Mouse (Mus musculus) embryo, embryonic 11.5 days (tissue): ENCODE results near the gene Fsd1.
A peak's percentile ranks its signal among the peaks of the same experiment; 100 is the strongest.

ENCODE experiments used
- DNase-seq: peaks from one replicate; pipeline ENCODE4 v3.0.0-alpha.2; 2012; ENCODE audit warnings: low read depth, low spot score

Gene Fsd1

GRCm38 (mm10) chr17:55961631-55962030 is 24.7 kb upstream of the Fsd1 start:
- DNase-seq = no peak

- DNase-seq = no peak
These were observed 23.1 kb upstream of the Fsd1 start for GRCm38 (mm10) chr17:55963171-55963570.

DNA sequence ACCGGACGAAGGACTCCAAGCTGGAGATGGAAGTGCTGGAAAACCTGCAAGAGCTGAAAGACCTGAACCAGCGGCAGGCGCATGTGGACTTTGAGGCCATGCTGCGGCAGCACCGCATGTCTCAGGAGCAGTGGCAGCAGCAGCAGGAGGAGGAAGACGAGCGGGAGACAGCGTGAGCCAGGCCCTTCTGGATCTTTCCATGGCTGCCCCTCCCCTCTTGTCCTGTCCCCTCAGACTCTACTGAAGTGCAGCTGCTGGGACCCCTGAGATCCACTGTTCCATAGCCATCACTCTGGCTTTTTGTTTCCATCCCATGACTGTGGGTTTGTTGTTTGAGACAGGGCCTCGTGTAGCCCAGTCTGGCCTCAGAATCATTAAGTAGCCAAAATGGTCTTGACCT is 21.8 kb upstream of the Fsd1 start:
- no peak for DNase-seq

GRCm38 (mm10) chr17:55964996-55965395 is 21.3 kb upstream of the Fsd1 start:
- no peak for DNase-seq

DNA sequence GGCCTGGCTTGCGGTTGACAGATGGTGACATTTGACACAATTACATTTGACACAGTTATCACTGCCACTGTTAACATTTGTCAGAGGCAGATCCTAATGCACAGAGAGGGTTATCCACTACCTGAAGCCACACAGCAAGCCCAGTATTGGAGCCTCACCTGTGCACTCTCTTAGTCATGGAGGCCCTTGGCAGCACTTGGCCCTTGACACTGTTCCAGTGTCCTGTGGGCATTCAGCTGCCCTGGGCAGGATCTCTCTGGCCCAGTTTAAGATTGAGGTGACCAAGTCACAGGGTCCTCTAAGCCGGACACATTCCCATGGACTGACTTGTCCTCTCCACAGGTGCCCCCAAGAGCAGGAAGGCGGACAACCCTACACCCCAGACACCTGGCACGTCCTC is 19.1 kb upstream of the Fsd1 start:
- no peak for DNase-seq

- no peak for DNase-seq
These were observed 18.1 kb upstream of the Fsd1 start for GRCm38 (mm10) chr17:55968210-55968609.

DNA sequence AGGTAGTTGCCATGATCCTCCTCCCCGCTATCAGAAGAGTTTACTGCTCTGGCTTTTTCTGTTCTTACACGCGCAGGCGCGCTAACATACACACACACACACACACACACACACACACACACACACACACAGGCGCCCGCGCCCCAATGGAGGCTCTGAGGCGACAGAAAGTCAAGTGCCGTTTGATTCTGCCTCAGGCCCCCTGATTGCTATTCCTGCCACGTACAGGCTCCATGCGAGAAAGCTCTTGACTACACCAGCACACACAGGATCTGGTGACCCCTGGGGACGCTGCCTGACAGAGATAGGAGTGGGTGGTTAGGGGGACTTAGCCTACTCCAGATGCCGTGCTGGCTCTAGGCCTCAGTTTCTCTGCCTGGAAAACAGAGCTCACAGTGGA is 16.7 kb upstream of the Fsd1 start:
- DNase-seq = no peak

DNA sequence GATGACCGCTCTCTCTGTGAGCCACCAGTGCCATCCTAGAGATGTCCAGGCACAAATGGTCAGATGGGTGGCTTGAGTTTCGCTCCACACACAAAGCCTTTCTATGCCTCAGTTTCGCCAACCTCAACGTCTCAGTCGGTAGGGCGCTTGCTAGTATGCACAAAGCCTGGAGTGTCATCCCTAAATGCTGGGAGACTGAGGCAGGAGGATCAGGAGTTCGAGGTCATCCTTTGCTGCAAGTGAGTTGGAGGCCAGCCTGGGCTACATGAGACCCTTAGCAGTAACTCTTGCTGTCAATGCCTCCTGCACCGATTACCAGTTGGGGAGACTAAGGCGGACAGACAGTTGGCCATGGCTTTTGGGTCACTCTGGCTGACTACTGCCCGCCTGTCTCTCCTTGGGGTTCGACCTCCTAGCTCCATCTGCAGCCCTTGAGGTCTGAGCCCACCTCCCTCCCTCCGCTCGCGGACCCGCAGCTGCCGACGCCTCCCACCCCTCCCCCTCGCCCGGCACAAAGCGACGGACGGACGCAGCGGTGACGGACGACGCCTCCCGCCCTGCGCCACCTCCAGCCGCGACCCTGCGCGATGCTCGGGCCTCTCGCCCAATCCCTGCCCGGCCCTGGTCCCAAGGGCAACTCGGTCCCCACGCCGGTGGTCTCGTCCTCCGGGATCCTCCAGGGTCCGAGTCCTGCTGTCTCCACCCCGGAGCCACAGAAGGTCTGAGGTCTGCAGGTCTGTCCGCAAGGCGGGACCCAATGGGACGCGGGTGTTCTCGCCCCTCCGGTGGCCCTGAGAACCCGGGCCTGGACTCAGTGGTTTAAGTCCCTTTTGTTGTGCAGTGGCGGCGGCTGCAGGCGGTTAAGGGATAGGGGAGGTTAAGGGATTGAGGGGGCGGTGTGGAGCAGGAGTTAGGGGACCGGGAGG is 16.1 kb upstream of the Fsd1 start, which contains the start of gene Shd:
Shd (plus strand) TSS at position 502 of the 926 bp plus-strand sequence.
- DNase-seq = no peak

DNA sequence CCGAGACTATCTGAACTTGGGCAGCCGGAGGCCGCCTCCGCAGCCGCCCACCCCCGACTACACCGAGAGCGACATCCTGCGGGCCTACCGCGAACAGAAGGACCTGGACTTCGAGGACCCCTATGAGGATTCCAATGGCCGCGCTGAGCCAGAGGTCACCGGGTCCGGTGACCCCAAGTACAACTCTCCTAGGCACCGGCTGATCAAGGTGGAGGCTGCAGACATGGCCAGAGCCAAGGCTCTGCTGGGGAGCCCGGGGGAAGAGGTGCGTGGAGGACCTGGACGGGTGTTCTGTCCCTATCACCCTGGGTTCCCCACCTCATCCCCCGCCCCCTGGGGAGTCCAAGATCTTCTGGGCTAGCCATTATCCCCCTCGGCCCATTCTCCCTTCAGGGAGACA is 14.9 kb upstream of the Fsd1 start:
- no peak for DNase-seq

DNA sequence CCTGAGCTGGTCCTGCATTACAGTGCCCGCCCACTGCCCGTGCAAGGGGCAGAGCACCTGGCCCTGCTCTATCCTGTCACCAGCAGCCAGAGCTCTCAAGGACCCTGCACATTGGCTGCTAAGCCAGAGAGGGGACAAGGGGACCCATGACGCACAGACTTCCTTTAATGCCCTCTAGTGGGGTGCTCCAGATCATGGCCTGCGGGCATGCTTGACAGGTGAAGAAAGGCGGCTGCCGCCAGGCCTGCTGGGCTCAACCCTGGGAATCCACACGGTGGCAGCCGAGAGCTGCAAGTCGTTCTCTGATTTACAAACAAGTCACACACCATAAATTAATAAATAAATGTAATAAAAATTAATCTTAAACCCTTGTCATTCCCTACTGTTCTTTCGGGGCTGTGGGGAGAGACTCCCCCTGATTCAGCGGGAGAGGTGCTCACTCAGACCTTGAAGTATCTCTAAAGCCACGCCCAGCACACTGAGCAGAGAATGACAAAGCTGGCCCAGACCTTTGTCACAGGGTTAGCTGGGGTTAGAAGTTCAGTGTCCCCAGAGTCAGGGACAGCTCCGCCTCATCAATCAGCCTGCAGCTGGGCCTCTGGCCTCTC is 9.9 kb upstream of the Fsd1 start:
- peak; percentile 56 for DNase-seq

DNA sequence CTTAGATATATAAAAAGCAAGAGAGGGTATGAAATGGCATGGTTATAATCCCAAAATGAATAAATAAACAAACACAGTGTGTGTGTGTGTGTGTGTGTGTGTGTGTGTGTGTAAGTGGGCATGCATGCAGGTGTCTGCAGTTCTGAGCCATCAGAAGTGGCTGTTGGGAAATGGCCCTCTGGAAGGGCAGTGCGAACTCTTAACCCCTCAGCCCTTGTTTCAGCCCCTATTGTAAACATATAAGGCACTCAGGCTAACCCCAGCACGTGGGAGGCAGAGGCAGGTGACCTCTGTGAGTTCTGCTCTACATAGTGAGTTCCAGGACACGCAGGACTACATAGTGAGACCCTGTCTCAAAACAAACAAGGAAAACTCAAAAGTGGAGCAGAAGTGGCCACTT is 9.0 kb upstream of the Fsd1 start:
- DNase-seq = no peak

- DNase-seq = no peak
These were observed 4.1 kb downstream of the Fsd1 start for GRCm38 (mm10) chr17:55990278-55990898.

GRCm38 (mm10) chr17:55996007-55996406 is 9.7 kb downstream of the Fsd1 start:
- DNase-seq = no peak

DNA sequence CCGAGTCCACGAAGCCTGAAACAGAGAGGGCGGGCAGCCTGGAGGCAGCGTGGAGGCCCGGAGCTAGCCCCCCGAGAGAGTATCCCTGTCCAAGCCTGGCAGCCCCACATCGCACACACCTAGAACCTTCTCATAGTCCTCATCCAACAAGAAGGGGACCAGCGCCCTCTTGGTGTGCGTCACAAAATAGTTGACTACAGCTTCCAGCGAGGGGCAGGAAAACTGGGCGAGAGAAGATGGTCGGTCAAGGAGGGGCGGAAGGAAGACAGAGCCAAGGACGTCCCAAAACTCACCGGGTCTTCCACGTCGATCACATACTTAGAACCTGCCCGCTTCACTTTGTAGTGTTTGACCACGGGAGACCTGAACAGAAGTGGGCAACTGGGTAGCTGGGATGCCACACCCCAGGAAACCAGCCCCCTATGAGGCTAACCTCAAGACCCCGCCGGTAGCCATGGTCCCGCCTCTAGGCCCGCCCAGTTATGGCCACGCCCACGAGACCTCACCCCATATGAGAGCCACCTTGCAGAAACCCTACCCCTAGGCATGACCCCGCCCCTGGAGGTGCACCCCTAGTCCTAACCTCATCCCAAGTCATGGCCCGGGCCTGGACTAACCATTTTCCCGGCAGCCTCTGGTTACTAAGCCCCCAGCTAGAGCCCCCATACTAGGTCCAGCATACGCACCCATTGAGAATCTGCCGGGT is 13.6 kb downstream of the Fsd1 start:
- DNase-seq = no peak

GRCm38 (mm10) chr17:56003000-56003399 is 16.7 kb downstream of the Fsd1 start:
- no peak for DNase-seq

- DNase-seq = peak; percentile 92
These were observed 19.2 kb downstream of the Fsd1 start, which contains the start of the genes Stap2 and Mpnd for GRCm38 (mm10) chr17:56005415-56006061. Stap2 (minus strand) TSS chr17:56005584. Mpnd (plus strand) TSS chr17:56005711.

- no peak for DNase-seq
These were observed 20.6 kb downstream of the Fsd1 start for GRCm38 (mm10) chr17:56006956-56007355.

DNA sequence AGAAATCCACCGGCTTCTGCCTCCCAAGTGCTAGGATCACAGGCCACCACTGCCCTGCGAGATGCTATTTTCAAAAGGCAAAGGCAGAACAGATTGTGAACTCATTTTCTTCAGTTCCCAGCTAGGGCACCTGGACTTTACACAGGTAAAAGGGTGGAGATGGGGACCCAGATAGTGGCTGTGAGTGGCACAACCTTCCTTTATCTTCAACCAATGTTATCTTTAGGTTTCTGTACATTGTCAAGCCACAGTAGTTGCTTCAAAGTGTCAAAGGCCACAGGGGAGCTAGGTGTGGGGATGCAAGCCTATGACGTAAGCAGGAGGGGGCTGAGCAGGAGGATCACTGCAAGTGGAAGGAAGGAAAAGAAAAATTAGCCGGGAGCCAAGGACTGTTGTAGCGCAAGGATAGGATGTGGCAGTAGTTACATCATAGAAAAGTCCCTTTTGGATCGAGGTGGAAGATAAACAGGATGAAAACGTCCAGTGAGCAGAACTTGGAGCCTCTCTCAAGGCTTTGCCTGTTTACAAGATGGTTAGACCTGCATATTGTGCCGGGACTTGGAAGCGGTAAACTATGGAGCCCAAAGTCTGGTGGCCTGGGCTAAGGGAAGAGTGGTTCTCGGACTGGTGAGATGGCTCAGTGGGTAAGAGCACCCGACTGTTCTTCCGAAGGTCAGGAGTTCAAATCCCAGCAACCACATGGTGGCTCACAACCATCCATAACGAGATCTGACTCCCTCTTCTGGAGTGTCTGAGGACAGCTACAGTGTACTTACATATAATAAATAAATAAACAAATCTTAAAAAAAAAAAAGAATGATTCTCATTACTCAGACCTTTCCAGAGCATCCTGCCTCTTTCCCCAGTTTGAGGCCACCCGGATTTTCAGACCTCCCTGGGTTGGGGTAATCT is 21.4 kb downstream of the Fsd1 start:
- no peak for DNase-seq

DNA sequence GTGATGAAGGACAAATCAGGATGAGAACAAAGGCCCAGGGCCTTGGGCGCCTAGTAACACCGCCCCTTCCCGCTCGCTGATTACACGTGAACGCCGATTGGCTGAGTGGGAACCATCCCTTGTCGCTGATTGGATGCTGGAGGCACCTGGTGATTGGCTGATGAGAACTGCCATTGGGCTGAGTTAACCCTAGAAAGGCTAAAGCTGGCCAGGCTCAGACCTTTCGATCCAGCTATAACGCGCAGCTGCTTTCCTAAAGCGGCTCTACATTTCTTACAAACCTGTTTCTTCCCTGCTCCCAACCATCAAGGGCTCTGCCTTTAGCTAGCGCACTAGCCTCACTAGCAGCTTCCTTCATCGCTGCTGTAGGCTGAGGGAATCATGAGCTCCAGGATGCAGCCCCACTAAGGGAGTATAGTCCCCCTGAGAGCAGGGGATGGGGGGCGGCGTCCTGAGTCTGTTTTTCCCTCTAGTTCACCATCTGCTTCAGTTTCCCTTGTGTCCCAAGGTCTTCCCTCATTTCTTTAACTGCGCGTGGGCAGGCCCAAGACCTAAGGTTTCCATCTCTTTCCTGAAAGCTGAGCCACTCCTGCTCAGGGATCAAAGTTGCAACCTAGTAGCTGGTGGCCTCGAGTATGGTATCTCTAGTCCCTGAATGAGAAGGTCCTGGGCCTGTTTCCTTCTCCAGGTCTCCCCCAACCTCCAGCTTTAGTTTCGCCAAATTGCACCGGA is 22.2 kb downstream of the Fsd1 start:
- DNase-seq = peak; percentile 93
